Mouse (Mus musculus) hindbrain, embryonic 15.5 days (tissue): Measurements from ENCODE around the gene Gm4881. TPM values are rescaled to one million over a fixed set of nuclear protein-coding genes. Genes with fewer than 3 reads are reported as not detected.

ENCODE experiments used
- ATAC-seq: fragments of 200-750 bp; cut with Nextera tagmentation; 2 replicates; pipeline ENCODE4 v1.8.0; 2017; ENCODE audit warnings: low read depth, moderate number of reproducible peaks, moderate TSS enrichment; ENCODE audit not compliant: low FRiP score
- H3K27ac ChIP-seq: fragments of 300-500 bp; sonication (generic); replicated peaks from 2 replicates; pipeline ENCODE4 v1.5.1; 2015; ENCODE audit warnings: mild to moderate bottlenecking, inconsistent platforms
- H3K27me3 ChIP-seq: fragments of 300-500 bp; sonication (generic); 2 replicates; pipeline ENCODE4 v1.6.1; 2015; ENCODE audit warnings: control low read depth, inconsistent platforms
- H3K36me3 ChIP-seq: fragments of 300-500 bp; sonication (generic); 2 replicates; pipeline ENCODE4 v1.6.1; 2015; ENCODE audit warnings: control low read depth, inconsistent platforms
- H3K4me1 ChIP-seq: fragments of 300-500 bp; sonication (generic); replicated peaks from 2 replicates; pipeline ENCODE4 v1.6.1; 2015; ENCODE audit warnings: control low read depth, inconsistent platforms
- H3K4me2 ChIP-seq: fragments of 300-500 bp; sonication (generic); 2 replicates; pipeline ENCODE4 v1.6.1; 2015; ENCODE audit warnings: moderate library complexity, mild to moderate bottlenecking, inconsistent platforms
- H3K4me3 ChIP-seq: fragments of 300-500 bp; sonication (generic); 2 replicates; pipeline ENCODE4 v1.5.1; 2015; ENCODE audit warnings: mild to moderate bottlenecking, inconsistent platforms
- H3K9ac ChIP-seq: fragments of 300-500 bp; sonication (generic); 2 replicates; pipeline ENCODE4 v1.6.1; 2015; ENCODE audit warnings: inconsistent platforms
- H3K9me3 ChIP-seq: fragments of 300-500 bp; sonication (generic); 2 replicates; pipeline ENCODE4 v1.6.1; 2016; ENCODE audit warnings: control low read depth, inconsistent platforms
- WGBS: fragments of 180-500 bp; shearing (Covaris S2); methylation state at CpG from one replicate; pipeline ENCODE4 v1.1.7; 2015; 5-methylcytosine and 5-hydroxymethylcytosine counted together
- microRNA-seq: library from miRNA; unstranded; fragments of <30 nt; microRNA quantifications from one replicate; pipeline ENCODE4, GENCODE M21; 2016
- polyA plus RNA-seq: library from polyadenylated mRNA; unstranded; fragments of >200 nt; fragmentation: Nextera tagmentation; extraction: Ambion mirVana; gene quantifications from 2 replicates; pipeline ENCODE4 v1.2.1, GENCODE M21; 2015

Gene Gm4881
- polyA plus RNA-seq, 1 experiment from 2014 or later, result 5.4 TPM

GRCm38 (mm10) chr7:24879620-24880019 is 64.7 kb downstream of the Gm4881 start:
- Histone ChIP-seq H3K4me1 (no peaks in the 10 kb centered on the region), H3K27ac (no peak overlapping the region), H3K9ac (no peak overlapping the region), H3K9me3 (no peaks in the 10 kb centered on the region), H3K4me2 (no peak overlapping the region), H3K4me3 (no peak overlapping the region), H3K36me3 (no peaks in the 10 kb centered on the region), H3K27me3 (no peaks in the 10 kb centered on the region)
- WGBS, result 21% methylated on average over 2 of the region's 2 CpGs
- no peak for ATAC-seq

- H3K27ac ChIP-seq, result no peak overlapping the region
- H3K27me3 ChIP-seq, result no peaks in the 10 kb centered on the region
- no peaks in the 10 kb centered on the region for H3K4me1 ChIP-seq
- H3K4me2 ChIP-seq, result no peak overlapping the region
- H3K4me3 ChIP-seq, result no peak overlapping the region
- ATAC-seq, result no peak
- WGBS, result 84% methylated on average over 3 of the region's 3 CpGs
- H3K9me3 ChIP-seq, result no peaks in the 10 kb centered on the region
- H3K36me3 ChIP-seq, result no peaks in the 10 kb centered on the region
- H3K9ac ChIP-seq, result no peak overlapping the region
Measured at GRCm38 (mm10) chr7:24877588-24877987, 66.7 kb downstream of the Gm4881 start.

Small RNA genes lying within 50 kb of the gene (microRNA-seq; reads per million reads assigned to microRNA genes)
- gene Mir7046 (0.87 reads per million), gene Mir7047 (2.2 reads per million, percentile 3 among the genes with 10 or more reads in this experiment)

Other genes with a start within 250 kb of the Gm4881 start
- gene BC049730, start 235.3 kb downstream of the Gm4881 start, polyA plus RNA-seq, result not detected in 2 replicates
- not detected in 2 replicates for gene Gm4763, start 217.6 kb downstream of the Gm4881 start, polyA plus RNA-seq
- 0.26 and 0.49 TPM in 2 replicates for gene Cd177, start 184.2 kb downstream of the Gm4881 start, polyA plus RNA-seq
- 0.21 and 0.48 TPM in 2 replicates for gene Ceacam10, start 167.3 kb downstream of the Gm4881 start, polyA plus RNA-seq
- 29.3 and 43.6 TPM in 2 replicates for gene Gm9844, start 82.3 kb downstream of the Gm4881 start, polyA plus RNA-seq
- gene Lypd4, start 74.6 kb downstream of the Gm4881 start, polyA plus RNA-seq, result not detected in 2 replicates
- 0.20 and 0.30 TPM in 2 replicates for gene Dmrtc2, start 74.4 kb downstream of the Gm4881 start, polyA plus RNA-seq
- gene Rps19, start 60.1 kb downstream of the Gm4881 start, polyA plus RNA-seq, result 1,106 and 1,236 TPM in 2 replicates
- 0.17 and 0.46 TPM in 2 replicates for gene Cd79a, start 47.1 kb downstream of the Gm4881 start, polyA plus RNA-seq
- 64.6 and 73.5 TPM in 2 replicates for gene Arhgef1, start 41.6 kb downstream of the Gm4881 start, polyA plus RNA-seq
- gene Rabac1, start 28.3 kb upstream of the Gm4881 start, polyA plus RNA-seq, result 302 and 308 TPM in 2 replicates
- 487 and 576 TPM in 2 replicates for gene Atp1a3, start 61.5 kb upstream of the Gm4881 start, polyA plus RNA-seq
- 18.3 and 18.5 TPM in 2 replicates for gene Grik5, start 127.9 kb upstream of the Gm4881 start, polyA plus RNA-seq
- gene Zfp574, start 128.1 kb upstream of the Gm4881 start, polyA plus RNA-seq, result 33.9 and 37.7 TPM in 2 replicates
- 29.6 and 33.4 TPM in 2 replicates for gene Pou2f2, start 235.2 kb upstream of the Gm4881 start, polyA plus RNA-seq